Mouse (Mus musculus) ES-E14 (cell line): ENCODE results near the gene Ppbp. TPM values are rescaled to one million over a fixed set of nuclear protein-coding genes. Genes with fewer than 3 reads are reported as not detected.

ENCODE experiments used
- DNase-seq: peaks from one replicate; pipeline ENCODE4 v3.0.0-alpha.2; 2013; ENCODE audit warnings: low read depth, low spot score
- H3K27ac ChIP-seq: 2 replicates; pipeline ENCODE4 v1.5.1; 2012; ENCODE audit warnings: low read depth, mild to moderate bottlenecking, low read length, moderate library complexity, mixed read lengths; ENCODE audit not compliant: poor library complexity, insufficient read depth, severe bottlenecking
- H3K36me3 ChIP-seq: 2 replicates; pipeline ENCODE4 v1.6.1; 2012; ENCODE audit warnings: mild to moderate bottlenecking, low read length, moderate library complexity, mixed read lengths; ENCODE audit not compliant: control insufficient read depth, poor library complexity, insufficient read depth, severe bottlenecking
- H3K4me1 ChIP-seq, 2 experiments: fragments of 150-350 bp in 1 of 2; sonication (generic) in 1 of 2; 2 replicates each; pipeline ENCODE4 v1.6.1; 2012; ENCODE audit warnings: low read length in 2 of 2, mild to moderate bottlenecking in 1 of 2, mixed read lengths in 1 of 2; ENCODE audit not compliant: control insufficient read depth in 2 of 2, insufficient read depth in 2 of 2, poor library complexity in 1 of 2
- H3K4me3 ChIP-seq, 2 experiments: fragments of 150-350 bp in 1 of 2; sonication (generic) in 1 of 2; 2 replicates each; pipeline ENCODE4 v1.5.1; 2012; ENCODE audit warnings: low read length in 2 of 2, low read depth in 1 of 2, mild to moderate bottlenecking in 1 of 2, mixed read lengths in 1 of 2; ENCODE audit not compliant: insufficient read depth in 1 of 2, poor library complexity in 1 of 2, severe bottlenecking in 1 of 2
- H3K9ac ChIP-seq: 2 replicates; pipeline ENCODE4 v1.6.1; 2012; ENCODE audit warnings: low read depth, mild to moderate bottlenecking, low read length, mixed read lengths; ENCODE audit not compliant: poor library complexity, insufficient read depth, severe bottlenecking
- H3K9me3 ChIP-seq: fragments of 150-350 bp; sonication (generic); 2 replicates; pipeline ENCODE4 v1.6.1; 2012; ENCODE audit warnings: low read depth, mild to moderate bottlenecking, low read length; ENCODE audit not compliant: control insufficient read depth, insufficient read depth
- CHD2 ChIP-seq: IDR thresholded peaks from 2 replicates; pipeline ENCODE4 v1.6.1; 2014; ENCODE audit warnings: mild to moderate bottlenecking, low read depth, low read length, inconsistent platforms
- HCFC1 ChIP-seq: IDR thresholded peaks from 2 replicates; pipeline ENCODE4 v1.6.1; 2012; ENCODE audit warnings: low read length, inconsistent platforms, borderline replicate concordance; ENCODE audit not compliant: insufficient read depth
- MAFK ChIP-seq: IDR thresholded peaks from 2 replicates; pipeline ENCODE4 v1.6.1; 2014; ENCODE audit warnings: mild to moderate bottlenecking, low read depth, low read length, inconsistent platforms; ENCODE audit not compliant: insufficient read depth
- ZC3H11A ChIP-seq: IDR thresholded peaks from 2 replicates; pipeline ENCODE4 v1.6.1; 2012; ENCODE audit warnings: low read depth, mild to moderate bottlenecking, inconsistent platforms, low read length, borderline replicate concordance
- ZNF384 ChIP-seq: IDR thresholded peaks from 2 replicates; pipeline ENCODE4 v1.6.1; 2012; ENCODE audit warnings: low read depth, low read length, inconsistent platforms
- in situ Hi-C, 2 experiments: fragments of 600-800 bp; cut with MboI; formaldehyde crosslinking; loops; one replicate each; pipeline ENCODE4 v1.15.1; 2025; ENCODE audit warnings: low sequenced_read_pairs in 2 of 2, inconsistent platforms in 1 of 2; ENCODE audit not compliant: unreplicated experiment in 2 of 2
- total RNA-seq: library from RNA; depleted of rRNA; stranded (reverse); fragments of 300-350 nt; gene quantifications from 2 replicates; pipeline ENCODE4 v1.2.3, GENCODE M21; 2012; rRNA removed

Gene Ppbp
- total RNA-seq, 1 experiment, result 1.2 TPM

DNA sequence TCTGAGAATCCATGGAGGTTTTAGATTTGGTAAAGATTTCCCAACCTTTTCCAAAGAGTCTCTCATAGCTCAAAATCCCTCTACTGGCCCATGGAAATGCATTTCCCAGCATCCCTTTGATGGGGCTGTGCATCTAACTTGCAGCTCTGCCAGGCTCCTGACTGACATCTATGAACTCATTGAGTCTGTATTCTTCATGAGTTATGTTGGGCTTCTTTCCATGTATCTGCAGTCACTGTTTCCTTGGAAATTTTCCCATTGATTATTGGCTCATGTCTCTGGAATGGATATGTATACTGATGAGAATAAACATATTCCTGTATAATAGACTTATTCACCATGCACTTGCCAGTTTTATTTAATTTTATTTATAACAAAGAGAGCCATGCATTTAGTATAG is 37.7 kb downstream of the Ppbp start:
- Histone ChIP-seq H3K9ac (no peak overlapping the region), H3K4me3 (no peak overlapping the region), H3K4me1 (no peaks in the 10 kb centered on the region), H3K27ac (no peak overlapping the region), H3K36me3 (no peaks in the 10 kb centered on the region), H3K9me3 (no peaks in the 10 kb centered on the region)
- in situ Hi-C loops, result no loop called here
- DNase-seq, result no peak
- TF ChIP-seq ZNF384 (no peak), MAFK (no peak), ZC3H11A (no peak), CHD2 (no peak), HCFC1 (no peak)

GRCm38 (mm10) chr5:90807176-90807950 is 39.0 kb downstream of the Ppbp start:
- in situ Hi-C loops, result no loop called here
- Histone ChIP-seq H3K4me3 (no peak overlapping the region), H3K9ac (no peak overlapping the region), H3K36me3 (no peaks in the 10 kb centered on the region), H3K27ac (no peak overlapping the region), H3K4me1 (no peaks in the 10 kb centered on the region), H3K9me3 (no peaks in the 10 kb centered on the region)
- DNase-seq, result no peak
- no peak for TF ChIP-seq MAFK
- no peak for TF ChIP-seq ZC3H11A
- TF ChIP-seq CHD2, result no peak
- no peak for TF ChIP-seq HCFC1
- TF ChIP-seq ZNF384, result no peak

Other genes with a start within 250 kb of the Ppbp start
- not detected in 2 replicates for gene Afm, start 249.6 kb upstream of the Ppbp start, total RNA-seq
- gene 5830473C10Rik, start 207.4 kb upstream of the Ppbp start, total RNA-seq, result not detected in 2 replicates
- gene Rassf6, start 127.9 kb upstream of the Ppbp start, total RNA-seq, result 1.3 and 1.7 TPM in 2 replicates
- 0.18 and 0.21 TPM in 2 replicates for gene Cxcl5, start 9.2 kb upstream of the Ppbp start, total RNA-seq
- gene Pf4, start 3.9 kb downstream of the Ppbp start, total RNA-seq, result not detected in 2 replicates
- gene Cxcl3, start 17.6 kb downstream of the Ppbp start, total RNA-seq, result not detected in 2 replicates
- not detected in 2 replicates for gene Cxcl15, start 26.0 kb downstream of the Ppbp start, total RNA-seq
- 0.45 TPM in 1 of 2 replicates, not detected in the other for gene Cxcl1, start 122.7 kb downstream of the Ppbp start, total RNA-seq
- gene Cxcl2, start 135.4 kb downstream of the Ppbp start, total RNA-seq, result not detected in 2 replicates
- 4.0 and 4.8 TPM in 2 replicates for gene Mthfd2l, start 162.6 kb downstream of the Ppbp start, total RNA-seq